Mouse (Mus musculus) liver, adult 2 months (tissue): Measurements from ENCODE around the gene Rhbg.

ENCODE experiments used
- CTCF ChIP-seq: fragments of 200-500 bp; IDR thresholded peaks from 2 replicates; pipeline ENCODE4 v1.5.1; 2011; ENCODE audit warnings: low read depth, low read length, control low read depth
- POLR2A ChIP-seq: fragments of 200-500 bp; IDR thresholded peaks from 2 replicates; pipeline ENCODE4 v1.6.1; 2011; ENCODE audit warnings: low read length, control low read depth; ENCODE audit not compliant: insufficient read depth; ENCODE audit errors: extremely low read depth

DNA sequence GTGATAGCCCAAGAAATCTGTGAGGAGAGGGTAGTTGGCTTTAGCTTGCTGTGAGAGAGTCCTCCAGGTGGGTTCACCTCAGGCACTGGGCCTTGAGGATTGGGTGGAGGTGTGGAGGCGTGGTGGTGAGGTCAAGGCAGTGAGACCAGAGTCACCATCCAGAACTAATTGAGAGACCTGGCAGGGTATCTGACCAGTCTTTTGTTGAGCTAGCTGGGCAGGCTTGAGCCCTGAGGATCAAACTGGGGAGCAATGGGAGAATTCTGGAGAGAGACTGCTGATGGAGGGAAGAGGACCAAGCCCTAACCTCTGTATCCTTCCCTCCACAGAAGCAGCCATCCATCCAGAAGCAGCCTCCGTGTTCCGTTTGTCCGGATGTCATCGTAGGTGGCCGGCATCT is 45.2 kb downstream of the Rhbg start:
- TF ChIP-seq POLR2A (no peak), CTCF (no peak)
